Mouse (Mus musculus) intestine, embryonic 16.5 days (tissue): ENCODE data around the gene Fgf15. TPM values are rescaled to one million over a fixed set of nuclear protein-coding genes. Genes with fewer than 3 reads are reported as not detected.
A peak's percentile ranks its signal among the peaks of the same experiment; 100 is the strongest.
"Not testable (repeated sequence)": the region's sequence is repeated elsewhere in the genome, so short reads cannot be mapped to it uniquely, and the experiment has no call there.

Experiments
- ATAC-seq: fragments of 200-750 bp; cut with Nextera tagmentation; 2 replicates; pipeline ENCODE4 v1.8.0; 2017; ENCODE audit warnings: moderate TSS enrichment, moderate library complexity
- H3K27ac ChIP-seq: fragments of 300-500 bp; sonication (generic); 2 replicates; pipeline ENCODE4 v1.5.1; 2014; ENCODE audit warnings: mild to moderate bottlenecking, low read length
- H3K27me3 ChIP-seq: fragments of 300-500 bp; sonication (generic); replicated peaks from 2 replicates; pipeline ENCODE4 v1.6.1; 2014; ENCODE audit warnings: low read length, control low read depth, mixed read lengths; ENCODE audit not compliant: control insufficient read depth, insufficient read depth
- H3K36me3 ChIP-seq: fragments of 300-500 bp; sonication (generic); 2 replicates; pipeline ENCODE4 v1.6.1; 2014; ENCODE audit warnings: low read length, control low read depth; ENCODE audit not compliant: control insufficient read depth, insufficient read depth
- H3K4me1 ChIP-seq: fragments of 300-500 bp; sonication (generic); 2 replicates; pipeline ENCODE4 v1.6.1; 2014; ENCODE audit warnings: low read length, control low read depth, mixed read lengths; ENCODE audit not compliant: control insufficient read depth, insufficient read depth
- H3K4me2 ChIP-seq: fragments of 300-500 bp; sonication (generic); 2 replicates; pipeline ENCODE4 v1.6.1; 2014; ENCODE audit warnings: low read depth, low read length, control low read depth
- H3K4me3 ChIP-seq: fragments of 300-500 bp; sonication (generic); 2 replicates; pipeline ENCODE4 v1.5.1; 2014; ENCODE audit warnings: mild to moderate bottlenecking, low read length
- H3K9ac ChIP-seq: fragments of 300-500 bp; sonication (generic); 2 replicates; pipeline ENCODE4 v1.6.1; 2014; ENCODE audit warnings: low read depth, low read length
- H3K9me3 ChIP-seq: fragments of 300-500 bp; sonication (generic); 2 replicates; pipeline ENCODE4 v1.6.1; 2016; ENCODE audit warnings: low read length, control low read depth; ENCODE audit not compliant: control insufficient read depth
- WGBS: fragments of 180-500 bp; shearing (Covaris S2); extraction: QIAGEN DNeasy Blood & Tissue Kit; methylation state at CpG from one replicate; pipeline ENCODE4 v1.1.7; 2014; 5-methylcytosine and 5-hydroxymethylcytosine counted together
- polyA plus RNA-seq: library from polyadenylated mRNA; unstranded; fragments of >200 nt; fragmentation: Nextera tagmentation; extraction: Ambion mirVana; gene quantifications from 2 replicates; pipeline ENCODE4 v1.2.1, GENCODE M21; 2015

Fgf15 gene
- polyA plus RNA-seq, 1 experiment from 2014 or later: 0.15 TPM

GRCm38 (mm10) chr7:144883106-144883505 is 13.2 kb upstream of the Fgf15 start:
- H3K9ac ChIP-seq: no peak overlapping the region
- WGBS: 29% methylated on average over 2 of the region's 2 CpGs
- ATAC-seq: no peak
- H3K27ac ChIP-seq: no peak overlapping the region
- no peaks in the 10 kb centered on the region for H3K4me1 ChIP-seq
- no peak overlapping the region for H3K4me2 ChIP-seq
- no peaks in the 10 kb centered on the region for H3K9me3 ChIP-seq
- no peak overlapping the region for H3K4me3 ChIP-seq
- no peaks in the 10 kb centered on the region for H3K36me3 ChIP-seq
- H3K27me3 ChIP-seq: no peaks in the 10 kb centered on the region

GRCm38 (mm10) chr7:144887672-144888071 is 8.7 kb upstream of the Fgf15 start:
- WGBS: 81% methylated on average over 2 of the region's 2 CpGs
- Histone ChIP-seq H3K4me2 (no peak overlapping the region), H3K27me3 (peaks cover 6% of the 10 kb centered on the region; the same call in 1 of the 2 replicates), H3K9me3 (no peaks in the 10 kb centered on the region), H3K27ac (no peak overlapping the region), H3K36me3 (no peaks in the 10 kb centered on the region), H3K4me3 (no peak overlapping the region), H3K9ac (no peak overlapping the region), H3K4me1 (no peaks in the 10 kb centered on the region)
- no peak for ATAC-seq

GRCm38 (mm10) chr7:144888564-144889299 is 7.6 kb upstream of the Fgf15 start:
- no peaks in the 10 kb centered on the region for H3K36me3 ChIP-seq
- no peaks in the 10 kb centered on the region for H3K9me3 ChIP-seq

GRCm38 (mm10) chr7:144890661-144891060 is 5.7 kb upstream of the Fgf15 start:
- not testable (repeated sequence) for H3K27ac ChIP-seq, H3K36me3 ChIP-seq, H3K9me3 ChIP-seq, H3K4me1 ChIP-seq, ATAC-seq, H3K4me2 ChIP-seq, H3K4me3 ChIP-seq, H3K9ac ChIP-seq
- WGBS: 88% methylated on average over 1 of the region's 1 CpGs
- peaks cover 20% of the 10 kb centered on the region for H3K27me3 ChIP-seq

More at GRCm38 (mm10) chr7:144888564-144889299, 7.6 kb upstream of the Fgf15 start:
- WGBS: 11% methylated on average over 18 of the region's 18 CpGs
- Histone ChIP-seq H3K4me2 (no peak overlapping the region), H3K27ac (no peak overlapping the region), H3K4me3 (no peak overlapping the region), H3K4me1 (no peaks in the 10 kb centered on the region), H3K27me3 (peaks cover 6% of the 10 kb centered on the region; the same call in 1 of the 2 replicates), H3K9ac (no peak overlapping the region)
- ATAC-seq: no peak

- Histone ChIP-seq H3K9ac (no peak overlapping the region), H3K4me3 (no peak overlapping the region), H3K36me3 (no peaks in the 10 kb centered on the region), H3K27ac (no peak overlapping the region), H3K4me2 (no peak overlapping the region), H3K9me3 (no peaks in the 10 kb centered on the region), H3K27me3 (peaks cover 31% of the 10 kb centered on the region), H3K4me1 (peaks cover 12% of the 10 kb centered on the region)
- 59% methylated on average over 2 of the region's 2 CpGs for WGBS
- no peak for ATAC-seq
Observed at GRCm38 (mm10) chr7:144891863-144892262, 4.5 kb upstream of the Fgf15 start.

- WGBS: 41% methylated on average over 6 of the region's 6 CpGs
- Histone ChIP-seq H3K4me1 (peaks cover 16% of the 10 kb centered on the region), H3K36me3 (no peaks in the 10 kb centered on the region), H3K4me3 (no peak overlapping the region), H3K27me3 (peaks cover 36% of the 10 kb centered on the region), H3K9ac (no peak overlapping the region), H3K9me3 (no peaks in the 10 kb centered on the region), H3K4me2 (no peak overlapping the region), H3K27ac (no peak overlapping the region)
- ATAC-seq: no peak
Observed at GRCm38 (mm10) chr7:144892322-144892721, 4.0 kb upstream of the Fgf15 start.

- Histone ChIP-seq H3K4me3 (no peak overlapping the region), H3K9ac (no peak overlapping the region), H3K27me3 (peaks cover 47% of the 10 kb centered on the region), H3K4me1 (peaks cover 16% of the 10 kb centered on the region), H3K36me3 (no peaks in the 10 kb centered on the region), H3K4me2 (no peak overlapping the region), H3K9me3 (no peaks in the 10 kb centered on the region), H3K27ac (no peak overlapping the region)
- ATAC-seq: no peak
- WGBS: 5% methylated on average over 5 of the region's 5 CpGs
Observed at GRCm38 (mm10) chr7:144894191-144894590, 2.1 kb upstream of the Fgf15 start.

- ATAC-seq: no peak
- H3K27me3 ChIP-seq: peaks cover 48% of the 10 kb centered on the region
- H3K4me3 ChIP-seq: no peak overlapping the region
- peak overlapping the region; percentile 70; the same call in 1 of the 2 replicates for H3K4me2 ChIP-seq
- H3K9ac ChIP-seq: no peak overlapping the region
- peaks cover 16% of the 10 kb centered on the region for H3K4me1 ChIP-seq
- H3K27ac ChIP-seq: no peak overlapping the region
- H3K9me3 ChIP-seq: no peaks in the 10 kb centered on the region
- no peaks in the 10 kb centered on the region for H3K36me3 ChIP-seq
- 9% methylated on average over 4 of the region's 4 CpGs for WGBS
Observed at GRCm38 (mm10) chr7:144894706-144895105, 1.6 kb upstream of the Fgf15 start.

GRCm38 (mm10) chr7:144895305-144896111 is 823 bp upstream of the Fgf15 start:
- Histone ChIP-seq H3K36me3 (no peaks in the 10 kb centered on the region), H3K4me3 (peak overlapping the region; percentile 43), H3K9me3 (no peaks in the 10 kb centered on the region), H3K9ac (peak overlapping the region; percentile 53; the same call in 1 of the 2 replicates), H3K27ac (no peak overlapping the region), H3K27me3 (peaks cover 48% of the 10 kb centered on the region), H3K4me2 (peak overlapping the region; percentile 70), H3K4me1 (peaks cover 16% of the 10 kb centered on the region)
- 1% methylated on average over 37 of the region's 37 CpGs for WGBS
- peak; percentile 82 for ATAC-seq
